Mouse (Mus musculus) bone marrow macrophage, adult 2 months (primary cell): ENCODE measurements around the gene Gm28043.

Experiments
- CTCF ChIP-seq: IDR thresholded peaks from 2 replicates; pipeline ENCODE4 v1.5.1; 2012; ENCODE audit warnings: low read depth, mild to moderate bottlenecking, low read length, moderate library complexity
- POLR2A ChIP-seq: IDR thresholded peaks from 2 replicates; pipeline ENCODE4 v1.6.1; 2012; ENCODE audit warnings: mild to moderate bottlenecking, low read depth, low read length, borderline replicate concordance

- TF ChIP-seq CTCF, result no peak
- TF ChIP-seq POLR2A, result no peak
These were observed 94.1 kb downstream of the Gm28043 start for GRCm38 (mm10) chr17:29708783-29709182.
